Mouse (Mus musculus): ENCODE data around the gene Dclk2. TPM values are rescaled to one million over a fixed set of nuclear protein-coding genes. Genes with fewer than 3 reads are reported as not detected.
A peak's percentile ranks its signal among the peaks of the same experiment; 100 is the strongest.

Gene Dclk2
- polyA plus RNA-seq, 1 experiment from 2014 or later, result 32.5 TPM

- WGBS, result 88% methylated on average over 6 of the region's 6 CpGs
- Histone ChIP-seq H3K36me3 (ENCODE audit: control insufficient read depth, insufficient read depth, low read length) (no peaks in the 10 kb centered on the region), H3K4me3 (ENCODE audit: low read depth, low read length) (no peak overlapping the region), H3K27me3 (ENCODE audit: control insufficient read depth, insufficient read depth, low read length) (no peaks in the 10 kb centered on the region), H3K4me1 (replicated peaks; ENCODE audit: control insufficient read depth, insufficient read depth, low read length) (no peaks in the 10 kb centered on the region), H3K4me2 (replicated peaks; ENCODE audit: low read depth, low read length) (no peak overlapping the region), H3K9me3 (ENCODE audit: control insufficient read depth, low read length) (no peaks in the 10 kb centered on the region), H3K27ac (ENCODE audit: low read depth, low read length) (no peak overlapping the region), H3K9ac (ENCODE audit: low read depth, low read length) (no peak overlapping the region)
- DNase-seq (ENCODE audit: low spot score), result no peak
- ATAC-seq (ENCODE audit: low FRiP score), result no peak
These were observed 36.7 kb downstream of the Dclk2 start for GRCm38 (mm10) chr3:86883985-86884384.

GRCm38 (mm10) chr3:86875912-86876311, 44.7 kb downstream of the Dclk2 start:
- H3K27ac ChIP-seq (ENCODE audit: low read depth, low read length), result no peak overlapping the region
- H3K4me2 ChIP-seq (replicated peaks; ENCODE audit: low read depth, low read length), result no peak overlapping the region
- no peaks in the 10 kb centered on the region for H3K36me3 ChIP-seq (ENCODE audit: control insufficient read depth, insufficient read depth, low read length)
- DNase-seq (ENCODE audit: low spot score) (no peak), ATAC-seq (ENCODE audit: low FRiP score) (no peak)
- no peak overlapping the region for H3K4me3 ChIP-seq (ENCODE audit: low read depth, low read length)
- H3K9me3 ChIP-seq (ENCODE audit: control insufficient read depth, low read length), result no peaks in the 10 kb centered on the region
- H3K27me3 ChIP-seq (ENCODE audit: control insufficient read depth, insufficient read depth, low read length), result no peaks in the 10 kb centered on the region
- H3K4me1 ChIP-seq (replicated peaks; ENCODE audit: control insufficient read depth, insufficient read depth, low read length), result no peaks in the 10 kb centered on the region
- 59% methylated on average over 5 of the region's 5 CpGs for WGBS
- H3K9ac ChIP-seq (ENCODE audit: low read depth, low read length), result no peak overlapping the region

GRCm38 (mm10) chr3:86873092-86873600, 47.5 kb downstream of the Dclk2 start:
- ATAC-seq (ENCODE audit: low FRiP score) (peak; percentile 47; the same call in 1 of the 2 replicates), DNase-seq (ENCODE audit: low spot score) (no peak)
- H3K9me3 ChIP-seq (ENCODE audit: control insufficient read depth, low read length), result no peaks in the 10 kb centered on the region
- no peak overlapping the region for H3K9ac ChIP-seq (ENCODE audit: low read depth, low read length)
- H3K4me3 ChIP-seq (ENCODE audit: low read depth, low read length), result no peak overlapping the region
- 0 out of 2 replicates have a peak overlapping the region, but pooled peaks have one; percentile 30 for H3K27ac ChIP-seq (ENCODE audit: low read depth, low read length)
- WGBS, result 54% methylated on average over 6 of the region's 6 CpGs
- no peaks in the 10 kb centered on the region for H3K4me1 ChIP-seq (replicated peaks; ENCODE audit: control insufficient read depth, insufficient read depth, low read length)
- H3K27me3 ChIP-seq (ENCODE audit: control insufficient read depth, insufficient read depth, low read length), result no peaks in the 10 kb centered on the region
- H3K4me2 ChIP-seq (replicated peaks; ENCODE audit: low read depth, low read length), result no peak overlapping the region
- no peaks in the 10 kb centered on the region for H3K36me3 ChIP-seq (ENCODE audit: control insufficient read depth, insufficient read depth, low read length)

DNA sequence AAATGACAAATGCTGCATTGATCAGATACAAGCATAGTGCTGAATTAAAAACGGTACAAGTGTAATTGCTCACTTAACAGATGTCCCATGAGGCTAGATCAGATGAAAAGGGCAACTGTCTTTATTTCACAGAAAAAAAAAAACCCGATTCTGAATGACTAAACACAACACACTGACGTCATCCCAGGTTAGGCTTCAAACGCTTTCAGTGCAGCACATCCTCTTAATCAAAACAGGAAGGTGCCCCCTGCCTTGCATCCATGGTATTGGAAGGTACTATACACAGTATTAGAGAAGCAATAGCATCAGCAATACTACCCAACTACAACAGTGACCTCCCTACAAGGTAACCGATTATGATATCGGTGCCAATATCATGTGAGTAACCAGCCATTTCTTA, 49.7 kb downstream of the Dclk2 start:
- Histone ChIP-seq H3K27ac (ENCODE audit: low read depth, low read length) (no peak overlapping the region), H3K4me3 (ENCODE audit: low read depth, low read length) (no peak overlapping the region), H3K27me3 (ENCODE audit: control insufficient read depth, insufficient read depth, low read length) (no peaks in the 10 kb centered on the region), H3K36me3 (ENCODE audit: control insufficient read depth, insufficient read depth, low read length) (no peaks in the 10 kb centered on the region), H3K9ac (ENCODE audit: low read depth, low read length) (no peak overlapping the region), H3K9me3 (ENCODE audit: control insufficient read depth, low read length) (no peaks in the 10 kb centered on the region), H3K4me1 (replicated peaks; ENCODE audit: control insufficient read depth, insufficient read depth, low read length) (no peaks in the 10 kb centered on the region), H3K4me2 (replicated peaks; ENCODE audit: low read depth, low read length) (no peak overlapping the region)
- DNase-seq (ENCODE audit: low spot score), result no peak
- 78% methylated on average over 6 of the region's 6 CpGs for WGBS
- no peak for ATAC-seq (ENCODE audit: low FRiP score)

DNA sequence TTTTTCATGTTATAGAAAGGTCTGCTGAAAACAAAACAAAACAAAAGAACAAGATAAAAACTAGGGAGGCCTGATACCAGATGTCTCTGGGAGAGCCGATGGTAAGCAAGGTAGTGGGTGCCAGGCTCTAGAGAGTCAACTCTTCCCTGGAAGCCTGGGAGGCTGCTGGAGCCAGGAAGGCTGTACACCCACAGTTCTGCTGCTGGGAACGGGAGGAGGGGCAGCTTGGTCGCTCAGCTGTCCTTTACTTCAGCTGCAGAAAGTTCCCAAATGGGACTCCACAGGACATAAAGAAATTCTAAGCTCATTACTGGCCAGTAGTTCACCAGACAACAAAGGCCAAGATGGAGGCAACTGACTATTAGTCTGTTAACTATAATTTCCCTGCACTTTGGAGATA, 50.2 kb downstream of the Dclk2 start:
- Histone ChIP-seq H3K4me1 (replicated peaks; ENCODE audit: control insufficient read depth, insufficient read depth, low read length) (no peaks in the 10 kb centered on the region), H3K4me2 (replicated peaks; ENCODE audit: low read depth, low read length) (no peak overlapping the region), H3K27me3 (ENCODE audit: control insufficient read depth, insufficient read depth, low read length) (no peaks in the 10 kb centered on the region), H3K36me3 (ENCODE audit: control insufficient read depth, insufficient read depth, low read length) (no peaks in the 10 kb centered on the region), H3K27ac (ENCODE audit: low read depth, low read length) (no peak overlapping the region), H3K4me3 (ENCODE audit: low read depth, low read length) (no peak overlapping the region), H3K9ac (ENCODE audit: low read depth, low read length) (no peak overlapping the region), H3K9me3 (ENCODE audit: control insufficient read depth, low read length) (no peaks in the 10 kb centered on the region)
- 58% methylated on average over 3 of the region's 3 CpGs for WGBS
- DNase-seq (ENCODE audit: low spot score) (no peak), ATAC-seq (ENCODE audit: low FRiP score) (no peak)

GRCm38 (mm10) chr3:86868721-86869120, 51.9 kb downstream of the Dclk2 start:
- no peaks in the 10 kb centered on the region for H3K27me3 ChIP-seq (ENCODE audit: control insufficient read depth, insufficient read depth, low read length)
- WGBS, result 91% methylated on average over 3 of the region's 3 CpGs
- no peak overlapping the region for H3K4me3 ChIP-seq (ENCODE audit: low read depth, low read length)
- H3K4me1 ChIP-seq (replicated peaks; ENCODE audit: control insufficient read depth, insufficient read depth, low read length), result no peaks in the 10 kb centered on the region
- no peak for ATAC-seq (ENCODE audit: low FRiP score)
- H3K9me3 ChIP-seq (ENCODE audit: control insufficient read depth, low read length), result no peaks in the 10 kb centered on the region
- no peak for DNase-seq (ENCODE audit: low spot score)
- H3K36me3 ChIP-seq (ENCODE audit: control insufficient read depth, insufficient read depth, low read length), result no peaks in the 10 kb centered on the region
- H3K9ac ChIP-seq (ENCODE audit: low read depth, low read length), result no peak overlapping the region
- H3K4me2 ChIP-seq (replicated peaks; ENCODE audit: low read depth, low read length), result no peak overlapping the region
- H3K27ac ChIP-seq (ENCODE audit: low read depth, low read length), result no peak overlapping the region

- ATAC-seq (ENCODE audit: low FRiP score), result peak; percentile 77
- H3K9me3 ChIP-seq (ENCODE audit: control insufficient read depth, low read length), result no peaks in the 10 kb centered on the region
- peaks cover 8% of the 10 kb centered on the region; the same call in 1 of the 2 replicates for H3K4me1 ChIP-seq (replicated peaks; ENCODE audit: control insufficient read depth, insufficient read depth, low read length)
- no peak overlapping the region for H3K4me3 ChIP-seq (ENCODE audit: low read depth, low read length)
- H3K9ac ChIP-seq (ENCODE audit: low read depth, low read length), result 0 out of 2 replicates have a peak overlapping the region, but pooled peaks have one; percentile 7
- WGBS, result 24% methylated on average over 10 of the region's 10 CpGs
- no peaks in the 10 kb centered on the region for H3K27me3 ChIP-seq (ENCODE audit: control insufficient read depth, insufficient read depth, low read length)
- peak overlapping the region; percentile 32; the same call in 1 of the 2 replicates for H3K4me2 ChIP-seq (replicated peaks; ENCODE audit: low read depth, low read length)
- peak overlapping the region; percentile 54; the same call in 1 of the 2 replicates for H3K27ac ChIP-seq (ENCODE audit: low read depth, low read length)
- H3K36me3 ChIP-seq (ENCODE audit: control insufficient read depth, insufficient read depth, low read length), result no peaks in the 10 kb centered on the region
- no peak for DNase-seq (ENCODE audit: low spot score)
These were observed 57.2 kb downstream of the Dclk2 start for GRCm38 (mm10) chr3:86863327-86864008.

DNA sequence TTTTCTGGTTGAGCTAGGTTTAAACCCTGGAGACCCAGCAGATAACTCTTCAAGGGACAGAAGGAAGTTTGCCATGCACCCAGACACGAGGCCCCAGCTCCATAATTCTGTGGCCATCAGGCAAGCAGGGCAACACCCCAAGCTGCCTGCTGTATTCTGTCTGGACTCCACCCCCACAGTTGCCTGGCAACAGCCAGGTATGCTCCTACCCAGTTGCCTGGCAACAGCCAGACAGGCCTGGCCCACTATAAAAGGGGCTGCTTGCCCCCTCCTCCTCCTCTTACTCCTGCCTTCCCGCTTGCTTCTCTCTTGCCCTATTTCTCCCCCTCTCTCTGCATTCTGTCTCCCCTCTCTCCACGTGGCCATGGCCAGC, 57.7 kb downstream of the Dclk2 start:
- Histone ChIP-seq H3K27ac (ENCODE audit: low read depth, low read length) (peak overlapping the region; percentile 54; the same call in 1 of the 2 replicates), H3K4me3 (ENCODE audit: low read depth, low read length) (no peak overlapping the region), H3K9me3 (ENCODE audit: control insufficient read depth, low read length) (no peaks in the 10 kb centered on the region), H3K36me3 (ENCODE audit: control insufficient read depth, insufficient read depth, low read length) (no peaks in the 10 kb centered on the region), H3K4me1 (replicated peaks; ENCODE audit: control insufficient read depth, insufficient read depth, low read length) (peaks cover 10% of the 10 kb centered on the region; the same call in 1 of the 2 replicates), H3K4me2 (replicated peaks; ENCODE audit: low read depth, low read length) (peak overlapping the region; percentile 2; the same call in 1 of the 2 replicates), H3K9ac (ENCODE audit: low read depth, low read length) (0 out of 2 replicates have a peak overlapping the region, but pooled peaks have one; percentile 11), H3K27me3 (ENCODE audit: control insufficient read depth, insufficient read depth, low read length) (no peaks in the 10 kb centered on the region)
- peak; percentile 77 for DNase-seq (ENCODE audit: low spot score)
- peak; percentile 93 for ATAC-seq (ENCODE audit: low FRiP score)
- WGBS, result 7% methylated on average over 3 of the region's 3 CpGs

Data from hindbrain, embryonic 11.5 days (tissue).